Comparison of ENCODE assay signal across 24 mouse cellular contexts in genomic region chr3:143939068-143939709, GRCm38 (mm10).
DNase-seq lines count a peak whose midpoint lies in the region; ATAC-seq lines count a peak whose summit lies in the region.
"Had no signal": no experiment of that assay in that cellular context is flagged by ENCODE, and none has a peak within 500 bp of the region (broad histone marks: within the 10 kb centered on the region; RNA-seq: fewer than 3 reads in every experiment).

No protein-coding gene starts in this region.

- H3K9ac ChIP-seq in forebrain, embryonic 12.5 days: no peak overlapping the region
- H3K9ac ChIP-seq in hindbrain, embryonic 13.5 days: no peak overlapping the region
- H3K9ac ChIP-seq in hindbrain, embryonic 16.5 days (ENCODE audit: low read depth, low read length): no peak overlapping the region
- H3K9ac ChIP-seq in midbrain, embryonic 11.5 days (ENCODE audit: low read length): no peak overlapping the region
- no peak overlapping the region for H3K9ac ChIP-seq in embryonic facial prominence, embryonic 13.5 days
- H3K9ac ChIP-seq: hindbrain, embryonic 15.5 days had no signal

- ATAC-seq in forebrain, embryonic 12.5 days (ENCODE audit: low FRiP score): 0 out of 2 replicates have a peak, but pooled peaks have one; percentile 20
- 0 out of 2 replicates have a peak, but pooled peaks have one; percentile 43 for ATAC-seq in hindbrain, embryonic 13.5 days (ENCODE audit: low FRiP score)
- ATAC-seq in hindbrain, embryonic 16.5 days: no peak
- ATAC-seq in midbrain, embryonic 11.5 days (ENCODE audit: low FRiP score): peak; percentile 55
- peak; percentile 64; the same call in 1 of the 2 replicates for ATAC-seq in embryonic facial prominence, embryonic 13.5 days (ENCODE audit: insufficient number of reproducible peaks, insufficient read depth, low FRiP score, low TSS enrichment, low read depth)

- 87% methylated on average over 3 of the region's 3 CpGs for WGBS in forebrain, embryonic 12.5 days
- WGBS in forebrain, embryonic 10.5 days: 93% methylated on average over 3 of the region's 3 CpGs
- WGBS in hindbrain, embryonic 13.5 days: 82% methylated on average over 3 of the region's 3 CpGs
- 94% methylated on average over 3 of the region's 3 CpGs for WGBS in hindbrain, embryonic 16.5 days
- 88% methylated on average over 3 of the region's 3 CpGs for WGBS in midbrain, embryonic 11.5 days
- WGBS in midbrain, embryonic 10.5 days: 87% methylated on average over 3 of the region's 3 CpGs
- 84% methylated on average over 3 of the region's 3 CpGs for WGBS in embryonic facial prominence, embryonic 13.5 days

- H3K27me3 ChIP-seq in forebrain, embryonic 12.5 days: no peaks in the 10 kb centered on the region
- H3K27me3 ChIP-seq in forebrain, embryonic 10.5 days (ENCODE audit: poor library complexity, severe bottlenecking): no peaks in the 10 kb centered on the region
- H3K27me3 ChIP-seq in hindbrain, embryonic 13.5 days: no peaks in the 10 kb centered on the region
- H3K27me3 ChIP-seq in hindbrain, embryonic 16.5 days (replicated peaks; ENCODE audit: control insufficient read depth, insufficient read depth, low read length): no peaks in the 10 kb centered on the region
- no peaks in the 10 kb centered on the region for H3K27me3 ChIP-seq in midbrain, embryonic 11.5 days (ENCODE audit: control insufficient read depth, insufficient read depth, low read length)
- H3K27me3 ChIP-seq in midbrain, embryonic 10.5 days (ENCODE audit: low read depth, poor library complexity, severe bottlenecking): no peaks in the 10 kb centered on the region
- H3K27me3 ChIP-seq in embryonic facial prominence, embryonic 13.5 days: no peaks in the 10 kb centered on the region
- H3K27me3 ChIP-seq: CH12.LX; hindbrain, embryonic 15.5 days had no signal

- H3K36me3 ChIP-seq in forebrain, embryonic 12.5 days (replicated peaks): no peaks in the 10 kb centered on the region
- H3K36me3 ChIP-seq in forebrain, embryonic 10.5 days (replicated peaks): no peaks in the 10 kb centered on the region
- H3K36me3 ChIP-seq in hindbrain, embryonic 13.5 days: no peaks in the 10 kb centered on the region
- H3K36me3 ChIP-seq in hindbrain, embryonic 16.5 days (ENCODE audit: control insufficient read depth, insufficient read depth, low read length): no peaks in the 10 kb centered on the region
- no peaks in the 10 kb centered on the region for H3K36me3 ChIP-seq in midbrain, embryonic 11.5 days (ENCODE audit: control insufficient read depth, insufficient read depth, low read length)
- H3K36me3 ChIP-seq in midbrain, embryonic 10.5 days: no peaks in the 10 kb centered on the region
- H3K36me3 ChIP-seq in embryonic facial prominence, embryonic 13.5 days: no peaks in the 10 kb centered on the region
- H3K36me3 ChIP-seq: hindbrain, embryonic 15.5 days had no signal

- H3K9me3 ChIP-seq in forebrain, embryonic 12.5 days: no peaks in the 10 kb centered on the region
- no peaks in the 10 kb centered on the region; the same call in 1 of the 2 replicates for H3K9me3 ChIP-seq in forebrain, embryonic 10.5 days
- no peaks in the 10 kb centered on the region for H3K9me3 ChIP-seq in hindbrain, embryonic 13.5 days
- no peaks in the 10 kb centered on the region for H3K9me3 ChIP-seq in hindbrain, embryonic 16.5 days (ENCODE audit: control insufficient read depth, low read length)
- H3K9me3 ChIP-seq in midbrain, embryonic 11.5 days (ENCODE audit: control insufficient read depth, low read length): no peaks in the 10 kb centered on the region
- no peaks in the 10 kb centered on the region for H3K9me3 ChIP-seq in midbrain, embryonic 10.5 days (replicated peaks)
- H3K9me3 ChIP-seq in embryonic facial prominence, embryonic 13.5 days: no peaks in the 10 kb centered on the region
- H3K9me3 ChIP-seq: hindbrain, embryonic 15.5 days had no signal

- no peak overlapping the region for H3K27ac ChIP-seq in forebrain, embryonic 12.5 days
- no peak overlapping the region for H3K27ac ChIP-seq in forebrain, embryonic 10.5 days
- H3K27ac ChIP-seq in hindbrain, embryonic 13.5 days: no peak overlapping the region
- no peak overlapping the region for H3K27ac ChIP-seq in hindbrain, embryonic 16.5 days (ENCODE audit: low read depth, low read length)
- H3K27ac ChIP-seq in midbrain, embryonic 11.5 days (ENCODE audit: low read depth, low read length): no peak overlapping the region
- no peak overlapping the region for H3K27ac ChIP-seq in midbrain, embryonic 10.5 days (replicated peaks)
- no peak overlapping the region for H3K27ac ChIP-seq in embryonic facial prominence, embryonic 13.5 days
- H3K27ac ChIP-seq: hindbrain, embryonic 15.5 days; layer of hippocampus, adult 2 months had no signal

- H3K4me1 ChIP-seq in forebrain, embryonic 12.5 days: no peaks in the 10 kb centered on the region
- H3K4me1 ChIP-seq in forebrain, embryonic 10.5 days: no peaks in the 10 kb centered on the region
- H3K4me1 ChIP-seq in hindbrain, embryonic 13.5 days (replicated peaks): no peaks in the 10 kb centered on the region
- no peaks in the 10 kb centered on the region for H3K4me1 ChIP-seq in hindbrain, embryonic 16.5 days (ENCODE audit: control insufficient read depth, insufficient read depth, low read depth, low read length)
- H3K4me1 ChIP-seq in midbrain, embryonic 11.5 days (ENCODE audit: control insufficient read depth, insufficient read depth, low read length): no peaks in the 10 kb centered on the region
- no peaks in the 10 kb centered on the region for H3K4me1 ChIP-seq in midbrain, embryonic 10.5 days
- no peaks in the 10 kb centered on the region for H3K4me1 ChIP-seq in embryonic facial prominence, embryonic 13.5 days
- H3K4me1 ChIP-seq: hindbrain, embryonic 15.5 days had no signal

- no peak overlapping the region for H3K4me2 ChIP-seq in forebrain, embryonic 12.5 days
- no peak overlapping the region for H3K4me2 ChIP-seq in hindbrain, embryonic 13.5 days
- H3K4me2 ChIP-seq in hindbrain, embryonic 16.5 days (ENCODE audit: low read length): no peak overlapping the region
- H3K4me2 ChIP-seq in midbrain, embryonic 11.5 days: no peak overlapping the region
- H3K4me2 ChIP-seq in embryonic facial prominence, embryonic 13.5 days: no peak overlapping the region
- H3K4me2 ChIP-seq: hindbrain, embryonic 15.5 days had no signal

- H3K4me3 ChIP-seq in forebrain, embryonic 12.5 days (replicated peaks): no peak overlapping the region
- no peak overlapping the region for H3K4me3 ChIP-seq in forebrain, embryonic 10.5 days
- H3K4me3 ChIP-seq in hindbrain, embryonic 13.5 days: no peak overlapping the region
- H3K4me3 ChIP-seq in hindbrain, embryonic 16.5 days (ENCODE audit: low read length): no peak overlapping the region
- no peak overlapping the region for H3K4me3 ChIP-seq in midbrain, embryonic 11.5 days (ENCODE audit: low read depth, low read length)
- H3K4me3 ChIP-seq in midbrain, embryonic 10.5 days: no peak overlapping the region
- no peak overlapping the region for H3K4me3 ChIP-seq in embryonic facial prominence, embryonic 13.5 days
- H3K4me3 ChIP-seq: erythroblast, embryonic 14.5 days; hindbrain, embryonic 15.5 days; layer of hippocampus, adult 2 months had no signal

- no peak for DNase-seq in forebrain, embryonic 10.5 days (ENCODE audit: extremely low spot score, low spot score)
- no peak for DNase-seq in midbrain, embryonic 11.5 days (ENCODE audit: low spot score, missing footprints)
- DNase-seq in midbrain, embryonic 10.5 days (ENCODE audit: low spot score): no peak
- DNase-seq in right cerebral cortex, adult 2 months (ENCODE audit: low spot score in 2 of 2): no peak
- DNase-seq: adrenal gland, postnatal 25 days; cerebellum, adult 11-12 months; cerebellum, postnatal 14 days; gastrocnemius, postnatal 14 days; heart, adult 18-20 months; kidney, adult 18-20 months; kidney, postnatal 14 days; layer of hippocampus, postnatal 36 days; lung, adult 2 months; lung, postnatal 4 days; right cerebral cortex, adult 18-20 months; thymus, postnatal 25 days had no signal
